Mouse (Mus musculus) frontal cortex, postnatal 10 days (tissue): ENCODE results near the gene Arid1a.

ENCODE experiments used
- DNase-seq, 2 experiments: peaks; one replicate each; pipeline ENCODE4 v3.0.0; 2022; ENCODE audit warnings: low spot score in 2 of 2, mixed read lengths in 1 of 2

Gene Arid1a

GRCm38 (mm10) chr4:133756514-133757268, at the start of gene Arid1a:
Gene Arid1a (minus strand): TSS chr4:133756769.
- DNase-seq = peak; percentile 94

DNA sequence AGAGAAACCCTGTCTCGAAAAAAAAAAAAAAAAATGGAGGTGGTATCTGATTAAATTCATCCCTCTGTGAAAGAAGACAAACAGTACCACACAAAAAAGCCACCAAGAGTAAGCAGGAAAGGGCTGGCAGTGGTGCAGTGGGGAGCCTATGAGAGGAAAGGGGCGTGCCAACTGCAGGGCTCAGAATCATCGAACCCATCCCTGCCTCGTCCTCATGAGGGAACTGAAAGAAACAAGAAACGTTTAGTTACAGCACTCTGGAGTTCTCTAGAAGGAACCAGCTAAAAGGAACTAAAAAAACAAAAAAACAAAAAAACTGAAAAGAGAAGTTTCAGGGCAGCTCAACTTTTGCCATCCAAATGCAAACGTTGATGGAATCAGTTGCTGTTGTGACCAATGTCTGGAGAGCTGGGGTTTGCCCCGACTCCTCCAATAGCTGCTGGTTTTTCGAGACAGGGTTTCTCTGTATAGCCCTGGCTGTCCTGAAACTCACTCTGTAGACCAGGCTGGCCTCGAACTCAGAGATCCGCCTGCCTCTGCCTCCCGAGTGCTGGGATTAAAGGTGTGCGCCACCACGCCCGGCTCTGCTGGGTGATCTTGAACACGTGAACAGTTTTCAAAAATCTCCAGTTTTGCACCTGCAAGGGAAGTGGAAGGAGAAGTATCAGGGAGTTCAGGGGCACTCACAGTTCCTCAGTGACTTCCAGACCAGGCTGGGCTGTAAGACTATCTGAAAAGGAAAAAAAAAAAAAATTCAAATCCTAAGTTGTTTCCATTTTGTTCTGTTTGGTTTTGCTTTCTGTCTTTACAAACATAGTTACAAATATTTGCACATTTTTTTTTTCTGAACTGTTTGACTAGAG, 48.1 kb upstream of the Arid1a start:
- no peak for DNase-seq

- DNase-seq = no peak
These were observed 44.0 kb upstream of the Arid1a start for GRCm38 (mm10) chr4:133800589-133800988.

DNA sequence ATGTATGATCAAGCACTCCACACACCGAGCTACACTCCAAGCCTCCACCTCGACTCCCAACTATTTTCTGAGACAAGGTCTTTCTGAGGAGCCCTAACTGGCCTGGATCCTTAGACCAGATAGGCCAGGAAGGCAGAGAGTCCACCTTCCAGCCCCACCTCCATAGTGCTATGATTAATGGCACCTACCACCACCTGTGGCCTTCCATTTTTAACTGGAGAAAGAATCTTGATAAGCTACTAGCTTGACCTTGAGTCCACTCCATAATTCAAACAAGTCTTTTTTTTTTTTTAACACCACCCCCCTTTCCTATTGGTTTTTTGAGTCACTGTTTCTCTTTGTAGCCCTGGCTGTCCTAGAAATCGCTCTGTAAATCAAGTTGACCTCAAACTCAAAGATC, 36.7 kb upstream of the Arid1a start:
- DNase-seq = no peak

- DNase-seq = peak; percentile 42 to 74
These were observed 18.3 kb upstream of the Arid1a start for GRCm38 (mm10) chr4:133774570-133775554.

GRCm38 (mm10) chr4:133769157-133769556, 12.6 kb upstream of the Arid1a start:
- no peak for DNase-seq

DNA sequence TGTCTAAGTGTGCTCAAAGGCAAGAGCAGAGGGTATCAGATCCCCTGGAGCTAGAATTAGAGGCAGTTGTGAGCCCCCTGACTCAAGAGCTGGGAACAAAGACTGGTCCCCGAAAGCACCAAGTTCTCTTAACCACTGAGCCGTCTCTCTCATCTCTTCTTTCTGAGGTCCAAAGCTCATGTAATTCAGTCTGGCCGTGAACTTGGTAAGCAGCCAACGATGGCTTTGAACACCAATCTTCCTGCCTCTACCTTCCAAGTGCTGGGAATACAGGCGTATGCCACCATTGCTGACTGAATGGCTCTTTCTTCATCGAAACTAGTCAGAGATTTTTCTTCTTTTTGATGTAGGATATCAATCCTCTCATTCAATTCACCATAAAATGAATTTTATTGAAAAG, 6.5 kb upstream of the Arid1a start:
- no peak for DNase-seq

GRCm38 (mm10) chr4:133759659-133760058, 3.1 kb upstream of the Arid1a start:
- DNase-seq = no peak

- DNase-seq = peak; percentile 85 to 88
These were observed 783 bp upstream of the Arid1a start for GRCm38 (mm10) chr4:133757269-133757835.

DNA sequence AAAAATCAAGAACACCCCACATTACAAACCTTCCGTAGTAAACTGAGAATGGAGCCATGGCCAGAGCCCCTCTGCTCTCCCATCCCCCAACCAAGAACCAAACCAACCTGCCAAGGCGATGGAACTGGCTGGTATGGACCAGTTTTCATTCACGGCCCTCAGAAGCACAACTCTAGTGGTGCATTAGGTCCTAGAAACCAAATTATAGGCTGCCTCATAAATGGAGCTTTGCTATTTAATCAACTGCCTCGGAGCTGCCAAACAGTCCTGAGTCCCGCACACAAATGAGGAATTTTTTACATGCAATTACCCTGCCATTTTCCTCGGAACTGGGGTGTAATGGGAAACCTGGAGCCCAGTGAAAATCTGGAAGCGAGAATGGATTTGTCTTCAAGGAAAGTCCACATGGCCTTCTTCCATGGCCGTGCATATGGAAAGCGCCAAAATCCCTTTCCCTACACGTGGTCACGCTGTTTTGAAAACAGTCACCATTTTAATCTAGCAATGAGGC, 653 bp downstream of the Arid1a start:
- DNase-seq = no peak

DNA sequence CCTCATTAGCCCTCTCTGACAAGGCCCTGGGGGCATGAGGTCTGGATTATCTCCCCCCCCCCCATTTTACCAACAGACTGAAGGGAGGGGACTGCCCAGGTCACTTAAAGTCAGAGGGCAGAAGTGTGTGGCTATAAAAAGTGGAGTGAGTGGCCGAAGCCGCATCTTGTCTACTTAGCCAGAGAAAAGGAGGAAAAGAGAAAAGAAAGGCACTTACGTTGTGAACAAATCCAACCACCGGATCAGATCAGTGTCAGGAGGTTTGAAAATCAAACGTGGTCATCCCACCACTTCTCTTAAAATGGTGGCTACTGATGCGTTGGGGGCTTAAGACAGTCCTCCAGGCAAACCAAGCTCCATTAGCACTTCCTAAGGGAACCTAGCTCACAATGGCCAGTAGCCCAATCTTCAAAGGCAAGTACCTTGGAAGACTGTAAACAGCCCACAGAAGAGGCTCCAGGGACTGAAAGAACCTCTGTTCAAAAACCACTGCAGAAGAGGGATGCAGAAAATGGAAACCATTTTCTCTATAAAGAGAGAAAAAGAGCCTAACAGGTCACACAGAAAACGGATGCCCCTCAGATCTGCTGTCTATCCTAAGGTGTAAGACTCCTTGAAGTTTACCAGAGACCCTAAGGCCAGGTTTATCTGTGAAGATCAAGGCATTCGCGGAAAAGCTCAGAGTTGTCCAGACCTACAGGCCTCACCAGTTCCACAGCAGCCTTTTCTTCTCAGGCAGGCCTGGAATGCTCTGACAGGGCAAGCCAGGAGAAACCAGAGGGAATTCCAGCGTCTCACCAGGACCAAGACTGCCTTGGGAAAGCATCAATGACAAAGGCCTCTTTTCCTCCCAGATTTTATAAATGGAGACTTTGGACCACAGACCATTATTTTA, 1.5 kb downstream of the Arid1a start:
- DNase-seq = no peak

DNA sequence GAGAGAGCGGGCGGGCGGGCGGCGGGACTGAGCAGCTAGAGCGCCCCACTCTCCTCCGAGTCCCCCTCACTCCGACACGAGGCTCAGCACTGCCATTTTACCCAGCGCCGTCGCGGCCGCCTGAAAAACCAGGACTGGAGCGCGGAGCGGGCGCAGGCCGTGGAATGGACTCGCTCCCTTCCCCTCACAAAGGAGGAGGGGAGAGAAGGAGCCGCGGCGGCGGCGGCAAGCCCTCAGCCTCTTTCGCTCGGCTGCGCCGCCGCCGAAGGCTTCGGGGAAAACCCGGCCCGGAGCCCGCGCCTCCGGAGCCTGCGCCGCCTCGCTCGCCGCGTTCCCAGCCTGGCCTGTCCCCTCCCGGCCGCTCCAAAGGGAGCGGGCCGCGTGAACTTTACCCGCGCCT, 2.3 kb downstream of the Arid1a start:
- peak; percentile 95 to 99 for DNase-seq

DNA sequence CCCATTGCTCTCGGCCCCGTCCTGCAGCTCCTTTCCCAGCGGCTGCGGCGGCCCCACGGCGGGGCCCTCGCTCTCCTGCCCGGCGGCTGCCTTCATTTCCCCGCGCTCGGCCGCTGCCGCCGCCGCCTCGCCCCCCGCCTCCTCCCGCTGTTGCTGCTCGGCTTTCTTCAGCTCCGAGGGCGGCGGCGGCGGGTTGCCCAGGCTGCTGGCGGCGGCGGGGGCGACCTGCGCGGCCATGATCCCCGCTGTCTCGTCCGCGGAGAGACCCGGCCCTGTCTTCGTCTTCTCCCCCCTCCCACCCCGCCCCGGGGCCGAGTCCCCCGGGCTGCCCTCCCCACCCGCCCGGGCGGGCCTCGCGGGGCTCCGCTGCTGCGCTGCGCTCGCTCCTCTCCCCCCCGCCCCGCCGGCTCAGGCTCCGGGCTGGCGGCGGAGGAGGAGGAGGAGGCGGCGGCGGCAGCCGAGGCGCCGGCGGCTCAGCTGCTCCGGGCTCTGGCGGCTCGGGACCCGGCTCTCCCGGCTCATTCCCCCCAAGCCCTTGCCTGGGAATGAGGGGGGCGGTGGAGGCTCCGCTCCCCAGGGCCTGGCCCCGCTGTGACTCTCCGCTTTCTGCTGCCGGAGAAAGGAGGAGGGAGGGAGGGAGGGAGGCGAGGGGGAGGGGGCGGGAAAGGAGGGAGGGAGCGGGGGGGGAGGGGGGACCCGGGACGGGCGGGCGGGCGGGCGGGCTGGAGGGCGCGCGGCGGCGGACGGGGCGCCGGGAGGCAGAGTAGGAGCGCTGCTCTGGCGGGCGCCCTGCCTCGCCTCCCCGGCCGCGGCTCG, 3.0 kb downstream of the Arid1a start:
- peak; percentile 57 to 77 for DNase-seq

GRCm38 (mm10) chr4:133752449-133753374, 3.9 kb downstream of the Arid1a start:
- DNase-seq = peak; percentile 46 to 47

DNA sequence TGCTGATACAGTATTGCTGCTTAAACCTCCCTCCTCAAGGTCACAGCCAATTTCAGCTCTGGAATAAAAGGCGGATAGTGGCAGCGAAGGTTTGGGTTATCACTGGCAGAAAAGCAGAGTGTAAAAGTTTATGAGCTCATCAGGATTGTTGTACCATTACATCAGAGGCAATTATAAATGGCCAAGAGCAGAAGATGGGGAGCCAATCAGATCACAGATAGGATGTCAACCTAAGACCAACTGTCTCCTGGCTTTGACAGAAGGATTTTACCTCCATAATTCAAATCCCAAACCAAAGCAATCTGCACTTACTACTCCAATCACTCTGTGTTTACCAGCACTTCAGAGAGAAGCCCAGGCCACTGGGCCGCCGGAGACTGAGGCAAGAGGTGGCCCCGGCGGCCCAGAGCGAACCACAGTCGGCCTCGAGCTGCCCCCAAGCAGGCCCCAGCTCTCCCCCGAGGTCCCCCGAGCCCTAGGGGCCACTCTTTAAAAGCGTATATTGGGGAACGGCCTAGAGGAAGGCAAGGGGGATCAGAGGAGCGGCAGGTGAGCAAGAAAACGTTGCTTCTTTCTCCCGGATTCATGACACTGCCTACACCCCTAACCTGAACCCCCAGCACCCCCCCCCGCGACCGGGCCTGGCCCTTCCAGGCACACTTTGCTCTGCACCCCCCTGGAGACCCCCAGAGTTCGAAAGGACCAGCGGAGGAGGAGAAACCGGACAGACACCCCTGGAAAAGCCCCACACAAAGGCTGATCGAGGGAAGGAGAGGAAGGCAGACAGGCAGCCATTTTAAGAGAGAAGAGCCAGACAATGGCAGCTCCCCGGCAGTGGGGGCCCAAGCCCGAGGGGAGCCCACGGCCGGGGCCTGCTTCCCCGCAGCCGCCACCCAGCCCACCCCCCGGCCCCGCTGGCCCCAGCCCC, 4.8 kb downstream of the Arid1a start:
- peak; percentile 33 to 38 for DNase-seq

DNA sequence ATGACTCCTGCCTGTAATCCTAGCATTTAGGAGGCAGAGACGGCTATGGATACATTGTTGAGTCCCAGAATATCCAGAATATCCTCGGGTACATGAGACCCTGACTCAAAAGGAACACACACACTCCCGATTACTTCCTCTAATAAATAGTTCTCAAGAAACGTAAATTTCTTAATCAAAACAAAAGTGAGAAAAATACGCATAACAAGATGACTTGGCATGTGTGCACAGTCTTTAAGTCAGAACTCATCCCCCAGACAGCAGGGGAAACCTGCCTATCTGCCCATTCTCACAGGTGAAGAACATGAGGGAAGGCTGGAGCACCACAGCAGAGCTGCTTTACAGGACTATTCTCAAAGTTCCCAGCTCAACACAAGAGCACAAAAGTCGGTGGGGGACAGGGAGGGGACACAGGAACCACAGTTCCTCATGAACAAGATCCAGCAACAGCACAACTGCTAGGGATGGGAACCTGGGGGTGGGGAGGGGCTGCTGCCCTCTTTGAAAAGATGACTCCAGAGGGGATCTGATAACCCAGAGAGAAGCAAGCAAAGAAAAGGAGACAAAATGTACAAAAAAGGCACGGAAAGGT, 6.3 kb downstream of the Arid1a start:
- no peak for DNase-seq

DNA sequence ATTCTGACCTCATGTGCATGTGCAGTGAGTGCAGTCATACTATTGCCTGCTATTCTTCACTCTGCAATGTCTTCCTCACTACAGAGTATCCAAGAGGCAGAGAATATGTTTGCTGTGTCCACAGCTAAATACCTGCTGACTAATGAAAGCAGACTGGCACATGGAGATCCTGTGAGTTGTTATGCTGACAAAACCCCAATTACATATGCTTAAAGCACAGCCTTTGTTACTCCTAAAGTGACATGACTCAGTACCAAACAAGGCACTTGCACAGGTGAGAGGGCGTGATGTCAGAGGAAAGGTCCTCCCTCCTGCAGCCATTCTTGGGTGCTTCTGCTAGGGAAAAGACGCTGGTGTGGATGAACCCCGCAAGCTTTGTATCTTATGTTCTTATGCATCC, 21.3 kb downstream of the Arid1a start:
- DNase-seq = no peak
